Mouse (Mus musculus): ENCODE data around the gene Sez6l2.

Gene Sez6l2

DNA sequence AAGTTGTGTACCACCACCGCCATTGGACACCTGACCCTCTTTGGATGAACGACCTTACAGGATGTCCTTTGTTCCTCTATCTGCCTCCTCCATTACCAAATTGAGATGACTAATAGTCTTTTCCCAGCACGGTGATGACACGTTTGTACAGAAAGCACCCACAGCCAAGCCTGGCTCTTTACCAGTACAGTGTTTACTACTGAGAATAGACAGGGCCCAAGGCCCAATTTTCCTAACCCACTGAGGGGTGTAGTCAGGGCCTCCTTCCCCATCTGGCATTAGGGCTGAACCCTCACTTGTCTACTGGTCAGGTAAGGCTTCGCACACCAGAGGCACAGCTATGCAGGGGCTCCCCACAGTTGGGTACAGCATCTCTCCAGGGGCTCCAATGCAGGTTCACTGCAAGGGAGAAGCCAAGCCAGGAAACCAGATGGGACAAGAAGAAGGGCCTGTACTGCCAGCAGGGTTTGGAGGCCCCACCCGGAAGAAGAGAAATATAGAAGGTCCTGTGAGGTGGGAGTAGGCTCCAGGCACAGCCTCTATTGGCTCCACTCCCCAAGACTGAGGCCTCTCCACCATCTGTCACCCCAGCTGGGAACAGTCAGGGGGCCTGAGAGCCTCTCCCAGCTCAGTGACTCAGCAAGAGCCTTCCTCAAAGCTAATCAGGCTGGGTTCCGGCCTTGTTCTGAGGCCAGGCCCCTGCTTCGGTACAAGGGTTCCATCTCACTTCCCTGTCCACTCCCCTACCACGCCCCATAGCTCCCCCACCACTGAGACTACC lies 58.1 kb downstream of the Sez6l2 start:
- WGBS: 35% methylated on average over 9 of the region's 9 CpGs

GRCm38 (mm10) chr7:127009307-127010085 lies 59.1 kb downstream of the Sez6l2 start:
- WGBS: 62% methylated on average over 17 of the region's 17 CpGs

GRCm38 (mm10) chr7:127011051-127011450 lies 60.7 kb downstream of the Sez6l2 start:
- 93% methylated on average over 2 of the region's 2 CpGs for WGBS

DNA sequence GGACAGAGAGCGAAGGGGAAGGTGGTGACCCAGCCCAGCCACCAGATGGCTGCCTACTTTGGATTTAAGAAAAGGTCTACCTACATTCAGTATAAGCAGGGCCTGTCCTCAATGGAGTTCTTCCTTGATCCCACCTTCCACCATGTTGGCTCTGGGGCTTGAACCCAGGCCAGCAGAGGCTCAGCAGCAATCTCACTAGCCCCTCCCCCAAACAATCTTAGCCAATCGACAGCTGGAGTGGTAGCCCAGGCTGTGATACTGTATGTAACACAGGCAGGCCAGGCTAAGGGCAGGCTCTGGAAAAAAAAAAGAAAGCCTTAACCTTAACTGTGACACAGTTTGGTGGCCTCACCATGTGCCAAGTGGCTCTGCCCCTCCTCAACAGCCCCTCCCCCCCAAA lies 61.4 kb downstream of the Sez6l2 start:
- WGBS: 67% methylated on average over 2 of the region's 2 CpGs

- WGBS: 79% methylated on average over 6 of the region's 6 CpGs
These were observed 62.0 kb downstream of the Sez6l2 start for GRCm38 (mm10) chr7:127012374-127012773.

DNA sequence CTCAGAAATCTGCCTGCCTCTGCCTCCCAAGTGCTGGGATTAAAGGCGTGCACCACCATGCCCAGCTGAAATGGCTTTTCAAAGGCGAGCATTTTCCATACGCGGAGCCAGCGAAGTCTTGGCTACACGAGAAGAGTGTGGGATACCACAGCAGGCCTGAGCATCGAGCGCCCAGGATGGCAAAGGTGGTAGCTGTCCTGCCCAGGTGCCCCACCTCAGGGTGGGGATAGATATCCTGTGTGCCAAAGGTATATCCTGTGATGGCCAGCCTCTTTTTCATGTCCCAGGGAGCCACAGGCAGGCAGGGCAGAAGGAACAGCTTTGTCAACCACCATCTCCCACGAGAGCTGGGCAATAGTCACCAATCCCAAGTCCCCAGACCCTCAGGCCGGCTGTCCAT lies 62.5 kb downstream of the Sez6l2 start:
- 93% methylated on average over 10 of the region's 10 CpGs for WGBS

GRCm38 (mm10) chr7:127013385-127013784 lies 63.0 kb downstream of the Sez6l2 start:
- 87% methylated on average over 6 of the region's 6 CpGs for WGBS

GRCm38 (mm10) chr7:127014320-127014719 lies 64.0 kb downstream of the Sez6l2 start, which contains the start of gene Mvp:
TSS of gene Mvp (minus strand) at chr7:127014621.
- whole genome bisulfite sequencing: 49% methylated on average over 11 of the region's 11 CpGs

- 87% methylated on average over 12 of the region's 12 CpGs for WGBS
These were observed 64.6 kb downstream of the Sez6l2 start for GRCm38 (mm10) chr7:127014993-127015392.

- 3% methylated on average over 10 of the region's 10 CpGs for WGBS
These were observed 65.7 kb downstream of the Sez6l2 start for GRCm38 (mm10) chr7:127016081-127016480.

DNA sequence TGATC lies 65.9 kb downstream of the Sez6l2 start, which contains the start of gene Pagr1b:
Gene Pagr1b, minus strand, starts transcription at position 4 of the 5 bp plus-strand sequence.

GRCm38 (mm10) chr7:127016486-127016938 lies 66.1 kb downstream of the Sez6l2 start:
- WGBS: 2% methylated on average over 22 of the region's 22 CpGs

- under 1% methylated on average over 39 of the region's 39 CpGs for WGBS
These were observed 66.9 kb downstream of the Sez6l2 start, which contains the start of gene Pagr1a for GRCm38 (mm10) chr7:127016971-127017949. TSS of gene Pagr1a (minus strand) at chr7:127017352.

DNA sequence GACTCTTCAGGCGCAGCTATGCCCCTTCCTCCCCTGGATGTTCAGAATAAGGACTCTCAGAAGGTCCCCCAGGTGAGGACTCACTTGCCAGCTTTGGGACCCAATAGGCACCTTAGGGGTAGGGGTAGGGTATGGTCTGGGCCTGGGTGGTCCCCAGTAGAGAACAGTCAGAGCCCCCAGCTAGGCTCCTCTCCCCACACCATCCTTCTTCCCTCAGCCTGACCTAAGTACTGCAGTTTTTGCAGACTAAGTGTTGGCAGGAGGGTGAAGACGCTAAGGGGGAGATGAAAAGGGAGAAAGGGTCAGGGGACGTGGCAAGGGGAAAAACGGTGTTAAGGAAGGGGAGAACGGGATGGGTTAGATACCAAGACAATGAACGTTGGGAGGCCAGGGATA lies 67.6 kb downstream of the Sez6l2 start:
- 33% methylated on average over 6 of the region's 6 CpGs for WGBS

DNA sequence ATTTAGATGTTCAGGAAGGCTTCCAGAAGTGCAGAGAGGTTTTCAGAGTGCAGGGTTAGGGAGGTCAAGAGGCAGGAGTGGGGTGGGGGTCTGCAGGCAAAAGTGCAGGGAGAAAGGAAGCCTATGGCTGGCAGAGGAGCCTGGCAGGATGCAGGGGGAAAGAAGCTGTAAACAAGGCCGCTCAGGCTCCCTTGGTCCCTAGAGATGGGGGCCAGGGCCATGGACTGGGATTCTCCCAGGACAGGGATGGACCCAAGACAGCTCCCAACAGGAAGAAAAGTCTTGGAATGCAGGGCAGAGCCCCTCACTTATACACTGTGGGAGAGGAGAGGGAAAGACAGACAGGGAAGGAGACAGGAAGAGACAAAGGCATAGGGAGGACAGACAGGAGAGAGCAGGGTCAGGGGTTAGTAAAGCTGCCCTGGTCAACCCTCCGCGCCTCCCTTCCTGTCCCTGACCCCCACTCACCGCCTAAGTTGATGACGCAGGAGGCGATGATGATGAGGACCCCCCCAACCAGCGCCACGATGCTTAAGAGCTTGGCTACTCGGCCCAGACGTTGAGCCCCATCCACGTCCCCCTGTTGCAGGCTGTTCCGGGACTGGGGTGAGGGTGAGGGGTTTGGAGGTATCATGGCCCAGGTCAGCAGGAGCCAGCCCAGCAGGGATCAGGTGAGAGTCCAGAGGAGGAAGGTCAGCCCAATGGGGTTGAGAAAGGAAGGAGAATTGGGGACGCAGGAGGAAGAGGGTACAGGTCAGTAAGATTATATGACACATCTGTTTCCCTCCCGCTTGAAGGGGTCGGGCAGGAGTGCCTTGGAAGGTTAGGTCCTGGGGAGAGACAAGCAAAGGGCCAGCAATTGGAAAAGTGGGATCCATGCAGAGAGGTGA lies 68.3 kb downstream of the Sez6l2 start:
- whole genome bisulfite sequencing: 65% methylated on average over 15 of the region's 15 CpGs

DNA sequence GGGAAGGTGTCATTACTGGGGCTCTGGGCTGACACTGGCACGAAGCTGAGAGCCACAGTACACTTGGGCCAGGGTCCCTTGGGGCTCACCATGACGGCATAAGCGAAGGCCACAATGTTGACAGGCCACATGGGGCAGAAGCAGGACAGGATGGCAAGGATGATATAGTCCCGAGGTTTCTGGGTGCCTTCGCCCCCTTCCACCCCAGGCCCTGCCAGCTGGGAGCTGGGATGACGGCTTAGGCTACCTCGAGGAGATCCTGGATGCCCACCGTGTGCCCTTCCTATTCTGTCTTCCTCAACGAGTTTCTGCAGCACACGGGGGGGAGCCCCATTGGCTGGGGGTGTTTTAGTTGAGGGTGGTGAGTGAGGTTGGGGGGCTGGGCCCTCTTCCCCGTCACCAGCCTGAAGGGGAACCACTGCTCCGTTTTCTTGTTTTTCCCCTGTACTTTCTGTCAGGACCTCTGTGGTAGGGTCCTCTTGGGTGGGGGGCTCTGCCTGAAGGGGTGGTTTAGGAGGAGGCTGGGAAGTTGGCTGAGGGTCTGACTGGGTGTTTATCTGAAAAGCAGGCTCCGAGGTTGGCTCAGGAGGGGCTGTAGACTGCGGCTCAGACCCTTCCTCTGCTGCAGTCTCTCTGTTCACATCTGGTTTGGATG lies 69.1 kb downstream of the Sez6l2 start:
- WGBS: 36% methylated on average over 14 of the region's 14 CpGs

GRCm38 (mm10) chr7:127020031-127020430 lies 69.7 kb downstream of the Sez6l2 start:
- 33% methylated on average over 3 of the region's 3 CpGs for WGBS
